Mouse (Mus musculus) hindbrain, postnatal 0 days (tissue): ENCODE measurements at regions not wholly inside any gene's neighbourhood (a gene's known extent, or its start where the extent isn't known, plus 50 kb on each side); places are given as distances from the start of the nearest gene placed in this dataset.

Source experiments
- ATAC-seq: fragments of 200-750 bp; cut with Nextera tagmentation; 2 replicates; pipeline ENCODE4 v1.8.0; 2017; ENCODE audit warnings: mild to moderate bottlenecking, moderate TSS enrichment, moderate library complexity
- DNase-seq: peaks from one replicate; pipeline ENCODE4 v3.0.0-alpha.2; 2015; ENCODE audit warnings: low spot score
- H3K27ac ChIP-seq: fragments of 300-500 bp; sonication (generic); 2 replicates; pipeline ENCODE4 v1.5.1; 2014; ENCODE audit warnings: mild to moderate bottlenecking
- H3K27me3 ChIP-seq: fragments of 300-500 bp; sonication (generic); 2 replicates; pipeline ENCODE4 v1.6.1; 2014; ENCODE audit warnings: low read length, mixed read lengths; ENCODE audit not compliant: insufficient read depth
- H3K36me3 ChIP-seq: fragments of 300-500 bp; sonication (generic); 2 replicates; pipeline ENCODE4 v1.6.1; 2014; ENCODE audit warnings: low read length, mixed read lengths; ENCODE audit not compliant: insufficient read depth
- H3K4me1 ChIP-seq: fragments of 300-500 bp; sonication (generic); 2 replicates; pipeline ENCODE4 v1.6.1; 2014; ENCODE audit warnings: antibody characterized with exemption, low read length, mixed read lengths; ENCODE audit not compliant: insufficient read depth
- H3K4me2 ChIP-seq: fragments of 300-500 bp; sonication (generic); 2 replicates; pipeline ENCODE4 v1.6.1; 2014; ENCODE audit warnings: low read depth, mild to moderate bottlenecking, low read length, moderate library complexity, mixed read lengths
- H3K4me3 ChIP-seq: fragments of 300-500 bp; sonication (generic); 2 replicates; pipeline ENCODE4 v1.5.1; 2014; ENCODE audit warnings: low read length
- H3K9ac ChIP-seq: fragments of 300-500 bp; sonication (generic); replicated peaks from 2 replicates; pipeline ENCODE4 v1.6.1; 2014; ENCODE audit warnings: mild to moderate bottlenecking, low read length, moderate library complexity, mixed read lengths
- H3K9me3 ChIP-seq: fragments of 300-500 bp; sonication (generic); 2 replicates; pipeline ENCODE4 v1.6.1; 2016; ENCODE audit warnings: low read length, mixed read lengths
- CTCF ChIP-seq: IDR thresholded peaks from 2 replicates; pipeline ENCODE4 v1.5.1; 2016; ENCODE audit warnings: antibody characterized with exemption, control low read depth, low read depth
- WGBS: fragments of 180-500 bp; shearing (Covaris S2); extraction: QIAGEN DNeasy Blood & Tissue Kit; methylation state at CpG from one replicate; pipeline ENCODE4 v1.1.7; 2014; 5-methylcytosine and 5-hydroxymethylcytosine counted together

GRCm38 (mm10) chr8:112189698-112190097 lies 174.9 kb upstream of the Gm6793 start:
- ATAC-seq = no peak
- H3K27me3 ChIP-seq = no peaks in the 10 kb centered on the region
- no peaks in the 10 kb centered on the region for H3K36me3 ChIP-seq
- no peak overlapping the region for H3K9ac ChIP-seq
- no peaks in the 10 kb centered on the region for H3K9me3 ChIP-seq
- peaks cover 4% of the 10 kb centered on the region; the same call in 1 of the 2 replicates for H3K4me1 ChIP-seq
- H3K4me3 ChIP-seq = no peak overlapping the region
- no peak for DNase-seq
- no peak overlapping the region for H3K27ac ChIP-seq
- WGBS = 25% methylated on average over 2 of the region's 2 CpGs
- no peak for TF ChIP-seq CTCF
- no peak overlapping the region for H3K4me2 ChIP-seq

GRCm38 (mm10) chr8:112170184-112170583 lies 155.3 kb upstream of the Gm6793 start:
- Histone ChIP-seq H3K27me3 (no peaks in the 10 kb centered on the region), H3K36me3 (no peaks in the 10 kb centered on the region), H3K4me1 (no peaks in the 10 kb centered on the region), H3K9ac (no peak overlapping the region), H3K4me3 (no peak overlapping the region), H3K27ac (no peak overlapping the region), H3K9me3 (peaks cover 2% of the 10 kb centered on the region; the same call in 1 of the 2 replicates), H3K4me2 (no peak overlapping the region)
- ATAC-seq = no peak
- TF ChIP-seq CTCF = no peak
- no peak for DNase-seq
- WGBS = 100% methylated on average over 1 of the region's 1 CpGs

GRCm38 (mm10) chr8:112156656-112157055 lies 141.8 kb upstream of the Gm6793 start:
- ATAC-seq = 0 out of 2 replicates have a peak, but pooled peaks have one; percentile 24
- 24% methylated on average over 7 of the region's 7 CpGs for WGBS
- DNase-seq = peak; percentile 45

GRCm38 (mm10) chr8:112138924-112139323 lies 124.1 kb upstream of the Gm6793 start:
- no peaks in the 10 kb centered on the region for H3K4me1 ChIP-seq
- H3K27me3 ChIP-seq = no peaks in the 10 kb centered on the region
- H3K27ac ChIP-seq = peak overlapping the region; percentile 34; the same call in 1 of the 2 replicates
- no peak overlapping the region for H3K4me3 ChIP-seq
- DNase-seq (peak; percentile 73), ATAC-seq (peak; percentile 69)
- no peak for TF ChIP-seq CTCF
- H3K36me3 ChIP-seq = no peaks in the 10 kb centered on the region
- 24% methylated on average over 5 of the region's 5 CpGs for WGBS
- H3K9me3 ChIP-seq = no peaks in the 10 kb centered on the region
- no peak overlapping the region for H3K9ac ChIP-seq
- H3K4me2 ChIP-seq = no peak overlapping the region

More at GRCm38 (mm10) chr8:112156656-112157055, 141.8 kb upstream of the Gm6793 start:
- Histone ChIP-seq H3K4me1 (no peaks in the 10 kb centered on the region), H3K36me3 (no peaks in the 10 kb centered on the region), H3K4me3 (no peak overlapping the region), H3K4me2 (no peak overlapping the region), H3K9me3 (no peaks in the 10 kb centered on the region), H3K9ac (no peak overlapping the region), H3K27me3 (no peaks in the 10 kb centered on the region), H3K27ac (no peak overlapping the region)
- no peak for TF ChIP-seq CTCF

- no peak overlapping the region for H3K27ac ChIP-seq
- no peaks in the 10 kb centered on the region for H3K36me3 ChIP-seq
- no peaks in the 10 kb centered on the region for H3K4me1 ChIP-seq
- H3K9me3 ChIP-seq = no peaks in the 10 kb centered on the region
- WGBS = 71% methylated on average over 2 of the region's 2 CpGs
- H3K4me3 ChIP-seq = no peak overlapping the region
- TF ChIP-seq CTCF = no peak
- ATAC-seq = no peak
- no peak for DNase-seq
- no peak overlapping the region for H3K4me2 ChIP-seq
- no peaks in the 10 kb centered on the region for H3K27me3 ChIP-seq
- no peak overlapping the region for H3K9ac ChIP-seq
These were observed 115.4 kb upstream of the Gm6793 start for GRCm38 (mm10) chr8:112130196-112130595.

DNA sequence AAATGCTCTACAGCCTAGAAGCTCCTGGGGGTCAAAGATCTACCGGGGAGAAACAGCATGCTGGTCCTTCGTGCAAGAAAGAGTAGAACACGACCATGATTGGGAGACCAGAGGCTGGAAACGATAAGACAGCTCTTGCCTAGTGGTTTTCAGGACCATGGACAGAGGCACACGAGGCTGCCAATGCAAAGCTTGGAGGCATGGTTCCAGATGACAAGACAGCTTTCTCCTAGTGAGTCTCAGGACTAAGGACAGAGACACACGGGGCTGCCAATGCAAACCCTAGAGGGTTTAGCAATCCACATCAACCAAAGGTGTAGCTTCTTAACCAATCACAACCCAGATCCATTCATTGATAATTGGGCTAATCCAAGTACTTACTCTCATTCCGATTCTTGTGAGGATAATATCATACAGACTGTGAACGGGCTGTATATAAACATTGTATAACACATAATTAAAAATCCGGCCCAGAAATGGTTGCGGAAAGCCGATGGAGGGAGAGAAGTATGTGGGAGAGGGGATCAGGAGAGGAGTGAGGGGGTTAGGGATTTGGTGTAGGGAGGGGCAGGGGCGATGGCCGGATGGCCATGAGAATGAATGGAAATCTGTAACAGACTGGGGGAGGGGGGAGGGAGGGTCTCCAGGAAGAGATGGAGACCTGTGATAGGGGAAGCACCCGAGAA lies 114.1 kb upstream of the Gm6793 start:
- no peaks in the 10 kb centered on the region for H3K27me3 ChIP-seq
- DNase-seq = peak; percentile 80
- 55% methylated on average over 14 of the region's 14 CpGs for WGBS
- no peak overlapping the region for H3K4me3 ChIP-seq
- H3K36me3 ChIP-seq = no peaks in the 10 kb centered on the region
- TF ChIP-seq CTCF = no peak
- H3K27ac ChIP-seq = no peak overlapping the region
- H3K4me2 ChIP-seq = no peak overlapping the region
- no peaks in the 10 kb centered on the region for H3K9me3 ChIP-seq
- no peak overlapping the region for H3K9ac ChIP-seq
- ATAC-seq = peak; percentile 47; the same call in 1 of the 2 replicates
- no peaks in the 10 kb centered on the region for H3K4me1 ChIP-seq

DNA sequence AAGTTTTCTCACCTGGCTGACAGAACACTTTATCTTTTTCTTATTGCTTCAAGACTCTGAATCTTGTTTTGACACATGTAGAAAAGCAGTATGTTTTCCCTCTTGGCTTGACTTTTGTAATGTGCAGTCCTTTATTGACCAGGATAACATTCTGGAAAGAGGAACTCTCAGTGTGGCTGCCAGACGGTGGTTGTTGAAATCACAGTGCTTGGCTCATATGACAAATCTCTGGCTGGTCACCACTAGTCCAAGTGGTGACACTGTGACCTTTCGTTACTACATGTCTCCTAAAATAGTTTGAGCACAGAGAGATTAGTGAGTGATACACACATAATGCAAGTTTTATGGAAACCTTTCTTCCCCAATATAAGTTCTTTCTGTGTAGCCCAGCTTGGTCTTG lies 97.1 kb upstream of the Gm6793 start:
- TF ChIP-seq CTCF = no peak
- DNase-seq = no peak
- H3K4me3 ChIP-seq = no peak overlapping the region
- no peak for ATAC-seq
- no peaks in the 10 kb centered on the region for H3K27me3 ChIP-seq
- H3K9ac ChIP-seq = no peak overlapping the region
- no peak overlapping the region for H3K4me2 ChIP-seq
- no peaks in the 10 kb centered on the region for H3K4me1 ChIP-seq
- WGBS = 72% methylated on average over 2 of the region's 2 CpGs
- H3K9me3 ChIP-seq = no peaks in the 10 kb centered on the region
- H3K36me3 ChIP-seq = no peaks in the 10 kb centered on the region
- no peak overlapping the region for H3K27ac ChIP-seq
